Mouse (Mus musculus): ENCODE data around the gene Tns1.

- TF ChIP-seq POLR2A (IDR thresholded peaks at IDR 0.05; ENCODE audit: borderline replicate concordance, low read depth, low read length) (no peak), CTCF (IDR thresholded peaks at IDR 0.05; ENCODE audit: low read depth, low read length) (no peak)
Measured at GRCm38 (mm10) chr1:73907166-73907565, 217.1 kb downstream of the Tns1 start.

All from bone marrow macrophage, adult 2 months (primary cell).